Mouse (Mus musculus) lung, postnatal 10 days (tissue): ENCODE measurements around the gene Thtpa.

Experiments used
- DNase-seq: peaks from one replicate; pipeline ENCODE4 v3.0.0; 2021

Gene Thtpa

GRCm38 (mm10) chr14:55094704-55095231 is at the start of gene Thtpa:
Gene Thtpa (plus strand): TSS chr14:55094784.
- peak; percentile 86 for DNase-seq

GRCm38 (mm10) chr14:55047971-55048531 is 46.5 kb upstream of the Thtpa start:
- no peak for DNase-seq

DNA sequence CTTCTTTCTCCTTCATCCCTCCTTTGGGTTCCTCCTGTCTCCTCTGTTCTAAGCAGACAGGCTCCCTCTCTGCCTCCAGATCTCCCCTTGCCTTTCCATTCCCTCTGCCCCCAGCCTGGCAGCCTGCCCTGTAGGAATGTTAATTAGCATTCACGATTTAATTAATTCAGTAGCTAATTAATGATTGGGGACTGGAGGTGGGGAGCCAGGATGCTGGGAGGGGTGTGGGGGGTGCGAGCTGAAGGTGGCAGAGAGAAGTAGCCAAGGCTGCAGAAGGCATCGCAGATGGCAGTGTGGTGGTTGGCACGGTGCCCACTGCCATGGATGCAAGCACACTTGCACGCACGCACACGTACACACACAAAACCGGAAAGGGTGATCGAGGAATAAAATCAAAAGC is 42.1 kb upstream of the Thtpa start:
- DNase-seq, result no peak

DNA sequence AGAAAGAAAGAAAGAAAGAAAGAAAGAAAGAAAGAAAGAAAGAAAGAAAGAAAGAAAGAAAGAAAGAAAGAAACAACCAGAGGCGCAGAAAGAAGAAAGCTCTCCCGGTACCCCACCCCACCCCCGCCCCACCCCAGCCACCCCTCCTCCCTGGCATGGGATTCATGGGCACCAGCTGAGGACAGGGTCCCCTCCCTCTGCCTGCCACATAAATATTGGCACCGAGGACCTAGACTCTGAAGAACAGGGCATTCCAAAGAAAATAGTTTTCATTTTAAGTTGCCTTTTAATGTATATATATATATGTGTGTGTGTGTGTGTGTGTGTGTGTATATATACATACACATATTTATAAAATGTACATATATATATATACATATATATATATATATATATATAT is 41.5 kb upstream of the Thtpa start:
- DNase-seq, result no peak

DNA sequence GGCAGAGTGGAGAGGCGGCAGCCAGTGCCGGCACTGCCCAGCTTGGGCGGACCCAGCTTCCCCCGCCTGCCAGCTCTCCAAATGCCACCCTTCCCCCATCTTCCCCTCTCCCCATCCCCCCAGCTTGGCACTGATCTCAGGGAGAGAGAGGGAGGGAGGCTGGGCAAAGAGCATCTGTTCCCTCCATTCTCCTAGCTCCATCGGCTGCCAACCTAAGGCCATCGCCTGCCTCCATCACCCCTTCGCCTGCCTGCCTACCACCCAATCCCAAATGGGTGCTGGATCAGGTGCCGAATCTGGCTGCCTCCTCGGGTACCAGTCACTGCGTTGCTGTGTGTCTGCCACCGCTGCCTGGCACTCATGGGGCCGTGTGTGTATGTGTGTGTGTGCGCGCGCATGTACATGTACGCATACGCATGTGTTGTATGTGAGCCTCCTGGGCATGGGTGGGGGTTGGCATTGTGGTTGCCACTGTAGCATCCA is 40.8 kb upstream of the Thtpa start:
- no peak for DNase-seq

DNA sequence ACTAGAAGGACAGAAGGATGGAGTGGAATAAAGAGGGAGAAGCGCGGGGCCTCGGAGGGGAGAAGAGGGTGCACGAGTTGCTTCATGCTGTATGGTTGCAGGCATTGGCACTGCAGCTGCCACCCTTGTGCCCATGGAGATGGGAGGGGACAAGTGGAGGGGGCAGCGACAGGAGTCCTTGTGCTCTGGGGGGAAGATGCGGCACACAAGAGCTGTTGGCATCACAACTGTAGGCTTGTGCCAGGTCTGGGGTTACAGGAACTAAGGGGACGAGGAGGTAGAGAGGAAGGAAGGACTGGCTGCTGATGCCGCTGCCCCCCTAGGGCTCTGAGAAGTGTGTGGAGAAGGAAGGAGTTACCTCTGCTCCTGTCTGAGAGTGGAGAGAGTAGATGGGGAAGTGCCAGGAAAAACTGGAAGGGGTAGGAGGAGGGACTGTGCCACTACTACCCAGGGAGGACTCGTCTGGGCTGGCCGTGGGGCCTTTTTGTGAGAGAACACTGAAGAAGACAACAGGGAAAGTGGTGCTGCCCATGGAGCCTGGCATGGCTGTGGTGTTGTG is 40.3 kb upstream of the Thtpa start:
- DNase-seq, result no peak

DNA sequence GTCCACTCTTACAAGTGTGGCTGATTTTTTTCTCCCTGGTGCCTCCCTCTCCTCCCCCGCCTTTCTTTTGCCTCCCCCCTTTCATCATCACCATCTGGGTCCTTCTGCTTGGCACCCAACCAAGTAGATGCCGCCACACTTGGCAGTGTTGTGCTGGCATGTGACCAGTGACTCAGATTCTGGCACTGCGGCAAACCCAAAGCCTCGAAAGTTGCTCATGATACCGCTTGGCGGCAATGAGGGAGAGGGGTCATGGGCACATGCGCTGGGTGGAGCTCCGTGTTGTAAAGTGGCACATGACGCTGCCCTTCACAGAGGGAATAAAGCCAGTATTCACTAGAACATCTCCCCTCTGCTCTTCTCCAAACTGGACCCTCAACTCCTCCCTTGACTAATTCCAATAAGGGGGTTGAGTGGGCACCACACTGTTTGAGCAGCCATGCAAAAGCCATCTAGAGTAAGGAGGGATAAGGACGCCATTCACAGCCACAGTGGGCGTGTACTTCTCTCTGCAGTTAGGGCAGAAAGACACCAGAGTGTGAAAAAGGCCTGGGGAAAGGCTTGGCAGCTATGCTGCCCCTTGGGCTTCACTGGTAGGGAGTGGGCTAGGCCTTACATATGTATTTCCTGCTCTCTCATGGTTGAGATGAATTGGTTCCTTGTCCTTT is 39.3 kb upstream of the Thtpa start:
- peak; percentile 43 for DNase-seq

- DNase-seq, result no peak
These were observed 35.6 kb upstream of the Thtpa start for GRCm38 (mm10) chr14:55059009-55059408.

GRCm38 (mm10) chr14:55059931-55060330 is 34.7 kb upstream of the Thtpa start:
- no peak for DNase-seq

DNA sequence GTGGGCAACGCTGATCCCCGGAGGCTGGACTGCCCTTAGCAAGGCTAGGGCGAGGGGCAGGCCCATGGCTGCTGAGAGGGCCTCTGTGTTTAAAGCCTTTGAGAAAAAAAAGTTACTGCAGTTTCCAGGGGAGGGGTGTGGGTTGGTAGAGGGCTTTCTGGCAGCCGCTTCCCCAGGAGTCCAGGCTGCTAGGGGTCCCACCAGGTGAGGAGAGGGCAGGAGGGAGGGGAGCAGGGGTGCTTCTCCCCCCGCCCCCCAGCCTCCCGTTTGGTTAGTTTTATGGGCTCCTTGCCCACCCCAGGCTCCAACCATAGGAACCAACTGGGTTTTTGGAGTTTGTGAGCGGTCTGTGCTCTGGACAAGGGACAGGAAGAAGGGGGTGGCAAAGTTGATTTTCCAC is 32.7 kb upstream of the Thtpa start:
- DNase-seq, result no peak

DNA sequence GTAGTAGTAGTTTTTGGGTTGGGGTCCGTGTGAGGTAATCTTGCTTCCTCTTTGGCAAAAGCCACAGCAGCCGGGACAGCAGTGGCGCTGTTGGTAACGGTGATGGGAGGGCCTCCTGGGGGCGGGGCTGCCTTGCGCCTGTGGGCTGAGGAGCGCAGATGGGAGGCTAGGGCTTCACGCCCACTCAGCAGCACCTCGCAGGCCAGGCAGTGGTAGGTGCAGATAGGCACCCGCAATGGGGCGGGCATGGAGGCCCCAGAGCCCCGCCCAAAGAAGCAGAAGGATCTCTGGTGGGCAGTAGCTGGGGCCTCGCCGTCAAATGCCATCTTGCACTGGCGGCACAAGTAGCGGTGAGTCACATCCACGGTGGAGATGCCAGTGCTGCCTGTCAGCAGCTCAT is 32.0 kb upstream of the Thtpa start:
- no peak for DNase-seq

DNA sequence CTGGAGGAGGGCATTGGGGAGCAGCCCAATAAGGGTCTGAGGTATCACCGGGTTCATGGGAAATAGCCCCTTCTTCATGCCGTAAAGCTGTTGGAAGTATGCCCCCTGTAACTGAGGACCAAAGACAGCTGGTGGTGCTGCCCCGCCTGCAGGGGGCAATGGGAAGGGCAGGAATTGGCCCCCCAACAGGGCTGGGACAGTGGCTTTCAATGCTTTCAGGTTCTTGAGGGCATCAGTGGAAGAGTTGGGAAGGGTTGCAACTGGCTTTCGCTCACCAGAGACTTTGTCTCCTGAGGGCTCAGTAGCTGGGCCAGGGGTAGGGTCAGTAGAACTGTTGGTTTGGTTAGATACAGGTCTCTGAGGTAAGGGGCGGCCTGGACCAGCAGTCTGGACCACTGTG is 31.5 kb upstream of the Thtpa start:
- no peak for DNase-seq

- DNase-seq, result no peak
These were observed 30.8 kb upstream of the Thtpa start for GRCm38 (mm10) chr14:55063581-55064381.

DNA sequence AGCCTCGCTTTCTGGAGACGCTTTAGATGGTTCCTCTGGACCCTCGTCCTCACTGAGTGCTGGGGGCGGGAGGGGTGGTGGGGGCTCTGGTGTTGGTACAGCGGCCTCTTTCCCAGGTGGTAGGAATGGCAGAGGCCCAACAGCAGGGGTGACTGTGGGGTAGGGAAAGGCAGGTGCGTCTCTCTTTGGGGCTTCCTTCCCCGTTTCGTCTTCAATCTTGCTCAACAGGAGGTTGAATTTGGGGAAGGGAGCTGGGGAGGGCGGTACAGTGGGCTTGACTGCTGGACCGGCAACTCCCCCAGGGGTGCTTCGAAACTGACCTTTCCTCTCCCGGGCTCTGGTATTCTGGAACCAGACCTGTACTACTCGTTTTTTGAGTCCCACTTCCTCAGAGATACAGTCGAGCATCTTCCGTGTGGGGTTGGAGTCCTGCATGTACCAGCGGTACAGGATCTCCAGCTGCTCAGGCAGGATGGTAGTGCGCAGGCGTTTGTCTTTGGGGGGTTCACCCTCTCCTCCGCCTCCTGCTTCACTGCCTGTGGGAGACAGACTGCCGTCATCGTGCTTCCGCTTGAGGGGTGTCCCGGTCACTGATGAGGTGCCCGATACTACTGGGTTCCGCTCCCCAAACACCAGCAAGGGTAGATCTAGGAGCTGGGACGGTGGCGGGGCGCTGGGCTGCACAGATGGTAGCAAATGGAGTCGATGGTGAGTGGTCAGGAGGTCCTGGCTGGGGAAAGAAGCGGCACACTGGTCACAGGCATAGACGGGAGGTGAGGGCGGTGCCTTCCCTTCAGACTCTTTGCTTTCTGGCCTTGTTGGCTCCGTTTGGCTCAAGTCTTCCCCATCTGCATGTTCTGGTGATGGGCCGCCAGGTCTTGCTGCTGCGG is 29.9 kb upstream of the Thtpa start:
- DNase-seq, result no peak

DNA sequence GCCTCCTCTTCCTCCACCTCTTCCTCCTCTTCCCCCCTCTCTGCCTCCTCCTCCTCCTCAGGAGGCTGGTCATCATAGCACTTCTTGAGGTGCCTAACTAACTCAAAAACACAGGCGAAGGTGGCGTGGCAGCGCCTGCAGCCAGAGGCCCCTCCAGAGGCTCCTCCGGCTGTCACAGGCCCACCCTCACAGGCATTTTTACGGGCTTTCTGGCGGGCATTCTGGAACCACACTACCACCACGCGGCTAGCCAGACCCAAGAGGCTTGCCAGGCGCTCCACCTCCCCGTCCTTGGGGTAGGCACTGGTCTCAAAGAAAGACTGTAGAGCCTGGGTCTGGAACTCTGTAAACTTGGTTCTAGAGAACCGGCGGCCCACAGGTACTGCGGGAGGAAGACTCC is 29.2 kb upstream of the Thtpa start:
- DNase-seq, result no peak

DNA sequence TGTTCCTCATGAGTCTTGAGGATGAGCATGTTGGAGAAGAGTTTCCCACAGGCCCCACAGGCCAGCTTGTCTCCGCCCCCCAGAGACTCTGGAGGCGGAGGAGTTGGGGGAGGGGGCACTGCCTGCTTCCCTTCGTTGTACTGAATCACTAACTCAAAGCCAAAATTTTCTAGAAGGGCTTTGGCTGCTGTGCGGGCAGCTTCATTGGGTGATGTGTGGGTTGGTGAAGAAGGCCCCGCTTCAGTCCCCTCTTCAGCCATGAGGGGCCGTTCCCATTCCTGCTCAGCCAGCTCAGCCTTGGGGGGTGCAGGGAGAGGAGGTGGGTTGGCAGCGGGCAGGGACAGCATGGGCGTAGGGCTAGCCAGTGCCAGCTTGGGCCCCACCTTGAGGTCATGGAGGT is 28.5 kb upstream of the Thtpa start:
- no peak for DNase-seq

DNA sequence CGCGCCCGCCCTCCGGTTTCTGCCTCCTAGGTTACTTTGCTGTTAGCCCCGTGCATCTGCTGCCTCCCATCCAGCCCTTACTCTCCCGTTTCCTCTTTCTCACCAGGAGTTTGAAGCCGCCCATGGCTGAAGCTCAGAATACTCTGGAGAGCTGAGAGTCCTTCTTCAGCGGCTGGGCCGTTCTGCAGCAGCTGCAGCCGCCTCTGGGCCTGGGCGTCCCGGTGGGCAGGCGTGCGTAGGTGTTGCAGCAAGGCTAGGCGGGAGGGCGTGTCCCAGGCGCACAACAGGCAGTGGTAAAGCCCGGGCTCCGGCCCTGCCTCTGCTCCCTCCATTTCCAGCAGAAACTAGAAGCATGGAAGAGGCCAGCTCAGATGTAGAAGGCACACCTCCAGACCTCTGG is 22.8 kb upstream of the Thtpa start:
- no peak for DNase-seq

DNA sequence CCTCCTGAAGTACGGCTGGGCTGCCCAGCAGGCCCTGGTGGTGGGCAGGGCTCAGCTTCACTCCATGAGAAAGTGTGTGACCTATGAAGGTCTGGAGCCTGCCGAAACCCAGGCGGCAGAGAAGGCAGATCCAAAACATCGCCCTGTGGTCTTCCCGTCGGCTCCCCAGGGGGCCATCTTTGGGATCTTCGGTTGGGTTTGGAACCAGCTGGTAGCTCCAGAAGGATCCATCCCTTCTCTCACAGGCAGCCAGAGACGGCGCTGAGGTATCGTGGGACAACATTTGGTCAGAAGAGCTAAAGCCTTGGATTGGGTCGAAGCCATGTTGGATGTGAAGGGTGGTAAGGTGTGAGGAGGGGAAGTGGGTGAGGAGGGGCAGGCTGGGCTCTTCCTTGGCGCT is 20.2 kb upstream of the Thtpa start:
- no peak for DNase-seq

DNA sequence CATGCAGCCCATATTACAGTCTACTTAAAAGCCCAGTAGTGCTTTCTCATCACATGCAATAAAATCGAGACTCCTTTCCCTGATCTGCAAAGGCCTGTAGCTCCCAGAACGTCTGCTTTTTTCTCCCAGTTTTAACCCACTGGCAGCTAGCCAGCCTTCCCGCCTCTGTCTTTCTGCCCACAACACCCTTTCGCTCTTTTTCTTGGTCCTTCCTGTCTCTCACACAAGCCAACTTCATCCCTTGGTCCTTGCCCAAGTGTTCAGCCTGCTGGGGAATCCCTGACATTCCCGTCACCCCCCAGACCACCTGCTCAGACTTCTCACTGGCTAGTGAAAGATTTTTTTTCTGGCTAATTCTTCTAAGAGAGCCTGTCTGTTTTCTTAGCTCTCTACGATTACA is 18.4 kb upstream of the Thtpa start:
- no peak for DNase-seq

- no peak for DNase-seq
These were observed 17.6 kb upstream of the Thtpa start for GRCm38 (mm10) chr14:55076956-55077355.

GRCm38 (mm10) chr14:55077481-55078365 is 16.9 kb upstream of the Thtpa start:
- DNase-seq, result no peak
